Mouse (Mus musculus) liver, embryonic 16.5 days (tissue): ENCODE data around the gene Upp1. TPM values are rescaled to one million over a fixed set of nuclear protein-coding genes. Genes with fewer than 3 reads are reported as not detected.

Source experiments
- ATAC-seq: fragments of 200-750 bp; cut with Nextera tagmentation; 2 replicates; pipeline ENCODE4 v1.8.0; 2017; ENCODE audit warnings: low read depth, mild to moderate bottlenecking, moderate number of reproducible peaks, moderate library complexity
- H3K27ac ChIP-seq: fragments of 300-500 bp; sonication (generic); 2 replicates; pipeline ENCODE4 v1.5.1; 2014; ENCODE audit warnings: mild to moderate bottlenecking, low read length
- H3K27me3 ChIP-seq: fragments of 300-500 bp; sonication (generic); 2 replicates; pipeline ENCODE4 v1.6.1; 2014; ENCODE audit warnings: low read depth, low read length, mixed read lengths; ENCODE audit not compliant: control insufficient read depth, insufficient read depth
- H3K36me3 ChIP-seq: fragments of 300-500 bp; sonication (generic); 2 replicates; pipeline ENCODE4 v1.6.1; 2014; ENCODE audit warnings: mild to moderate bottlenecking; ENCODE audit not compliant: control insufficient read depth, insufficient read depth
- H3K4me1 ChIP-seq: fragments of 300-500 bp; sonication (generic); 2 replicates; pipeline ENCODE4 v1.6.1; 2014; ENCODE audit warnings: low read depth, low read length, mixed read lengths; ENCODE audit not compliant: control insufficient read depth
- H3K4me2 ChIP-seq: fragments of 300-500 bp; sonication (generic); 2 replicates; pipeline ENCODE4 v1.6.1; 2014; ENCODE audit warnings: low read depth, low read length, mixed read lengths
- H3K4me3 ChIP-seq: fragments of 300-500 bp; sonication (generic); 2 replicates; pipeline ENCODE4 v1.5.1; 2014; ENCODE audit warnings: low read depth, mild to moderate bottlenecking, low read length
- H3K9ac ChIP-seq: fragments of 300-500 bp; sonication (generic); 2 replicates; pipeline ENCODE4 v1.6.1; 2014; ENCODE audit warnings: low read depth, low read length
- H3K9me3 ChIP-seq: fragments of 300-500 bp; sonication (generic); replicated peaks from 2 replicates; pipeline ENCODE4 v1.6.1; 2016; ENCODE audit warnings: low read length; ENCODE audit not compliant: control insufficient read depth
- WGBS: fragments of 180-500 bp; shearing (Covaris S2); extraction: QIAGEN DNeasy Blood & Tissue Kit; methylation state at CpG from one replicate; pipeline ENCODE4 v1.1.7; 2014; ENCODE audit not compliant: insufficient replicate concordance; 5-methylcytosine and 5-hydroxymethylcytosine counted together
- polyA plus RNA-seq: library from polyadenylated mRNA; unstranded; fragments of >200 nt; fragmentation: Nextera tagmentation; extraction: Ambion mirVana; gene quantifications from 2 replicates; pipeline ENCODE4 v1.2.1, GENCODE M21; 2015

Gene Upp1
- polyA plus RNA-seq = 1.3 TPM in 2 replicates

DNA sequence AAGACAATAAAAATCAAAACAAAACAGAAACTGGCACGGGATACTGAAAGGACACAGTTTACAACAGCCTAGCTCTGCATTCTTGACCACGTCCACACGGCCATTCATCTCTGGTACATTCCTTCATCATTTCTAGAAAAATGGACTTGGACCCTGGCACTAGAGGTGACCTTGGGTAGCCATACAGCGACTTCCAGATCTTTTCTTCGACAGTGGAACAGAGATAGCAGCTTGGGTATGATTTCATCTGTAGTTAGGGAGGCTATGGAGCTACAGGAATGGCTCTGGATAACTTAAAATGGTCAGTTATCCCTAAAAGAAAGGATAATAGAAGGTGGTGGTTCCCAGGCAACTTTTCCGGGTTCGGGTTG, at the start of gene Upp1:
Gene Upp1 (plus strand): TSS at position 54 of the 371 bp plus-strand sequence.
- Histone ChIP-seq H3K4me3 (peak within 1 kb of the TSS; percentile 48), H3K4me1 (peaks cover 10% of the 10 kb centered on the region), H3K4me2 (peak within 1 kb of the TSS; percentile 62), H3K9ac (no peak within 1 kb of the TSS), H3K27ac (no peak within 1 kb of the TSS), H3K36me3 (no peaks in the 10 kb centered on the region), H3K9me3 (no peaks in the 10 kb centered on the region), H3K27me3 (peaks cover 39% of the 10 kb centered on the region)
- no peak for ATAC-seq
- under 1% methylated on average over 7 of the region's 7 CpGs for WGBS

DNA sequence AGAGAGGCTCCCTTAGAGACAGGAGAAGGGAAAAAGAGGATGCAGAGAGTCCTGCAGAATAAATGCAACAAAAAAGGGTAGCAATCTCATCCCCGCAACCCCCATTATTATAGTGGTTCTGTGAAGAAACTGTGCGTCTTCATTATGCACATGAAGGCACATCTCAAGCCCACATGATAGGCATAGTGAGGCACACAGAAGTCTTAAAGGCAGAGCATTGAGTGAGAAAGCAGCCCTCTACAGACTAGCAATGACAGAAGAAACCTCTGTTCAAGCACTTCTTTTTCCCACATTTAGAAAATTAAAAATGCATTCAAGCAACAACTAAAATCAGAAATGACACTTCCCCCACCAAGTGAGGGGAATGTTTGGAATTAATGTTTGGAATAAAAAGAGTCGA, 41.5 kb upstream of the Upp1 start:
- Histone ChIP-seq H3K9ac (no peak overlapping the region), H3K9me3 (no peaks in the 10 kb centered on the region), H3K4me2 (no peak overlapping the region), H3K27me3 (no peaks in the 10 kb centered on the region), H3K27ac (no peak overlapping the region), H3K4me1 (no peaks in the 10 kb centered on the region), H3K36me3 (no peaks in the 10 kb centered on the region), H3K4me3 (no peak overlapping the region)
- WGBS = 73% methylated on average over 3 of the region's 3 CpGs
- ATAC-seq = no peak

DNA sequence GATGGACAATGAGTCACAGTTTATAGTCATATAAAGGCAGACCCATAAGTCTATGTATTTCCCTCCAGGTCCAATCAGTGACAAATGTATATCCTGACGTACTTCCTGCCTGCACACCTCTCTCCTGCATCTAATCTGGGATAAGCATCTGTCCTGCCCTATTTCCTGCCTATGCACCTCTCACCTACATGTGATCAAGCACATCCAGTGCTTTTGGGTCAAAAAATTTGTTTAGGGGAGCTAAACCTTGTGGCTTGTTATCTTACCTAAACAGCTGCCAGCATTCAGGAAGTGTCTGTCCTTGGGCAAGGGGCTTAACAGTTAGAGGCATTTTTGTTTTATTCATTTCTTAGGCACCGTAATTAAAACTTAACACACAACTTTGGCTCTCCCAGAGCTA, 4.7 kb upstream of the Upp1 start:
- H3K27ac ChIP-seq = no peak overlapping the region
- H3K9me3 ChIP-seq = no peaks in the 10 kb centered on the region
- H3K36me3 ChIP-seq = no peaks in the 10 kb centered on the region
- ATAC-seq = no peak
- no peak overlapping the region for H3K9ac ChIP-seq
- no peak overlapping the region for H3K4me2 ChIP-seq
- peaks cover 4% of the 10 kb centered on the region for H3K4me1 ChIP-seq
- 16% methylated on average over 2 of the region's 2 CpGs for WGBS
- no peak overlapping the region for H3K4me3 ChIP-seq
- H3K27me3 ChIP-seq = peaks cover 22% of the 10 kb centered on the region

DNA sequence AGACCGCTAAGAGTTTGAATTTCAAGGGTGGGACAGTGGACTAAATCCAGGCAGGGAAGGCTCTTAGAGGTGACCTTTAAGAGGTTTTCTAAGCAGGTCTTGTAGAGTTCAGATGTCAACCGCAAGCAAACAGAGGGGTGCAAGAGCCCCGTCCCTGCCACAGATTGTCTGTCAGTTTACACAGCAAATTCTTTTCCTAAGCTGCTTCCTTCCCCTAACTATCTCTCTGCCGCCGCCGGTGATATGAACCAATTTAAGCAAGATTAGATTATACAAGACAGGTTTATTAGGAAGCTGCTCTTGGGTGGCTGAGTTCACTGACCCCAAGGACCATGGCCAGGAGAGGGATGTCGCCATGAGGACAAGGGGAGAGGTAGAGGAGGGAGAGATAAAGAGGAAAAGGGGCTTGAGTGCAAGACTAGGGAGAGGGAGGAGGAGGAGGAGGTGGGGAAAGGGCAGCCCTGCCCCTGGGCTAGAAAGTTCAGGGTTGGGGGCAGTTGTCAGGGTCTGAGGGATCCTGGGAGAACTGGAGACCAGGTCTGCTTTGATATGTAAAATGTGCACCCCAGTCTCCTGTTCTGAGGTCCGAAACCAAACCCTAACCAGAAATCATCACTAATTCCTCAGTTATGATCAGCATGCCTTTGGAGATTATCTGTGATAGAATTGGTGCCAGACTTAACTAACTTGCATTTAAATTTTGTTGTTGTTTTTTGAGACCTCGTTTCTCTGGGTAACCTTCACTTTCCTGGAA, 2.4 kb upstream of the Upp1 start:
- Histone ChIP-seq H3K36me3 (no peaks in the 10 kb centered on the region), H3K9ac (no peak overlapping the region), H3K9me3 (no peaks in the 10 kb centered on the region), H3K4me3 (no peak overlapping the region), H3K27me3 (peaks cover 38% of the 10 kb centered on the region), H3K4me2 (no peak overlapping the region), H3K27ac (no peak overlapping the region), H3K4me1 (peaks cover 10% of the 10 kb centered on the region)
- WGBS = 6% methylated on average over 9 of the region's 9 CpGs
- ATAC-seq = no peak

DNA sequence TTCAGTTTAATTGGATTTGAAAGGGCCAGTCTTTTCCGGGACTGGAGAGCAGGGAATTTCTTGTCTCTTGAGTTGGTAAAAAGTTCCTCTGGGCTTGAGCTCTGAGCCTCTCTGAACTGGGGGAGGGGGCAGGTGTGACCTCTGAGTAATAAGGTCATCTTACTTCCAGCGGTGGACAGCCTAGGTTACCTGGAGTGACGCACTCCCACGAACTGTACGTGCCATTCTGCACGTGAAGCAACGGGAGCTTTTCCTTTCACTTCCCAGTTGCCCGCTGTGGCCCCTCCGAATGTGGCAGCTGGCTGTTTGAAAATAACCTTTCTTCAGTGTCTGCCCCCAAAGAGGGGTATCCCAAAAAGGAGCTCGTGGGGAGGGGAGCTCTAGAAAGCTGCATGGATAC, 1.8 kb upstream of the Upp1 start:
- Histone ChIP-seq H3K9ac (no peak overlapping the region), H3K4me2 (peak overlapping the region; percentile 2; the same call in 1 of the 2 replicates), H3K36me3 (no peaks in the 10 kb centered on the region), H3K4me1 (peaks cover 10% of the 10 kb centered on the region), H3K27ac (no peak overlapping the region), H3K4me3 (no peak overlapping the region), H3K9me3 (no peaks in the 10 kb centered on the region), H3K27me3 (peaks cover 39% of the 10 kb centered on the region)
- no peak for ATAC-seq
- 1% methylated on average over 10 of the region's 10 CpGs for WGBS

DNA sequence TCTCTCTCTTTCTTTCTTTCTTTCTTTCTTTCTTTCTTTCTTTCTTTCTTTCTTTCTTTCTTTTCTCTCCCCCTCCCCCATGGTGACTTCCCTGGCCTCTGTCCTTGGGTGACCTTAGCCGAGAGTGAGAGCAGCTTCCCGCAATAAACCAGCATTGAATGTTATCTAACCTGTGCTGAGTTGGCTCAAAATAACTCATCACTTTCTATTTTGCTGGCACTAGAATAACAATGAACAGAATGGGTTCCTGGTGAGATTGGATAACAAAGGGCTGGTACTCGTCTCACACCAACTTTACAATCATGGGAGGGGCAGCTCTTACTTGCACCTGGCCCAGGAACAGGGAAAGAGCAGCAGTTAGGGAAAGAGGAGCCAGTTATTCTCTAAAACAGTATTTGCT, 987 bp upstream of the Upp1 start:
- peaks cover 10% of the 10 kb centered on the region for H3K4me1 ChIP-seq
- peaks cover 39% of the 10 kb centered on the region for H3K27me3 ChIP-seq
- H3K27ac ChIP-seq = no peak overlapping the region
- no peak overlapping the region for H3K4me3 ChIP-seq
- no peak for ATAC-seq
- no peak overlapping the region for H3K4me2 ChIP-seq
- H3K36me3 ChIP-seq = no peaks in the 10 kb centered on the region
- WGBS = 3% methylated on average over 3 of the region's 3 CpGs
- H3K9ac ChIP-seq = no peak overlapping the region
- H3K9me3 ChIP-seq = no peaks in the 10 kb centered on the region

DNA sequence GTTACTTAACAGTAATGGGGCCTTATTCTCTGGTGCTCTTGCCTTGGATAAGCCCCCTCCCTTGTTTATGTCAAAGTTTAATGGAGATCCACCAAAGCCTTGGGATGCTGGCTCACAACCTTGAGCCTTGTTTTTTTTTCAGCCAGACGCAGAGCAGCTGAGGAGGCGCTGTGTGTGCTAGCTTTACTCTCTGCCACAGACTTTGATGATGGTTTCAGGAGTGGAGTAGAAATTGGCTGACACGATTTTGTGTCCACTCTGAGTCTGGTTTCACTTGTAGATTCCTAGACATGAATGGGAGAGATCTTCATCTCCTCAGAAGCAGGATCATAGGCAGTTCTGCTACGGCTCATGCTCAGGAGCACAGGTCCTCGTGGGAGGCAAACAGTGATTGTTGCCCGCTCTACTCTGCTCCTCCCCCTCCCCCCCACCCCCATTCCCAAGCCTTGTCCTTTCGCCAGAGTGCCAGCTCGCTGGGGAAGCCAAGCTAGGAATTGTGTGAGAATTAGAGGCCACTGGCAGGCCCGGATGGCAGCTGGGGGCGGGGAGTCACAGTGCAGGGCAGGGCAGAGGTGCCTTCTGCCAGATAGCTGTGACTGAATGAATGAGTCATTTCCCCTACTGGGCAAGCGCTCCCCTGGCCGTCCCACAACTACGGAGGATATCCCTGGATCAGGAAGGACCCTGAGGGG, 399 bp upstream of the Upp1 start:
- ATAC-seq = peak; percentile 58
- Histone ChIP-seq H3K9ac (no peak overlapping the region), H3K4me3 (peak overlapping the region; percentile 48), H3K27ac (no peak overlapping the region), H3K4me1 (peaks cover 10% of the 10 kb centered on the region), H3K4me2 (peak overlapping the region; percentile 62), H3K27me3 (peaks cover 39% of the 10 kb centered on the region), H3K36me3 (no peaks in the 10 kb centered on the region), H3K9me3 (no peaks in the 10 kb centered on the region)
- 10% methylated on average over 13 of the region's 13 CpGs for WGBS

DNA sequence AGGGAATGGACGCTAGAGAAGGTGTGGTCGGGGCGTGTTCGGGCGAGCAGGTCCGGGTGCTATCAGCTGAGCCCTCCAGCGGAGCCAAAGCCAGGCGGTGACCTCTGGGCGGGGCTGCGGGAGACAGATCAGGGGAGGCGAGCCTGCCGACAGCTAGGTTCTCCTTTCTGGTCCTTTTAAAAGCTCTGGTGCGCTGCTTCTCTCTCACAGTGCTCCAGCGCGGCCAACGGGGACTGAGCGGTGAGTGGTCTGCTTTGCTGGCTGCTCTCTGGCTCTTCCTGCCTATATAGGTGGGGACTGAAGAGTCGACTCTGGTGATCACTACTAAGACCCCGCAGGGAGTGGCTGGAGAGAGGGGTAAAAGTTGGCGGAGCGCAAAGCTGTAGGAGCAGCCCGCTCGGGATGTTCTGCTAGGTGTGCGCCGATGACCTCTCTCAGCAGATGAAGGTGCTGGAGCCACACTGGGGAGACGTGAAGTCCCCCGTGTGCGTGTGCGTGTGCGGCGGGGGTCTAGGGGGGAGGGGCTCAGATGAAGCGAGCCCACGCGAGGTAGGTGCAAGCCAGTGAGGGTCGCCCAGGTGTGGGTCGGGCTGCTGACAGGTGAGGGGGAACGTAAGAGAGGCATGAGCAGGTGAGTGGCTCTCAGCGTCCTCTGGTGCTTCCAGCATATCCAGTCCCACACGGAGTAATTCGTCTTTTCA, 668 bp downstream of the Upp1 start:
- peak; percentile 56 for ATAC-seq
- peaks cover 10% of the 10 kb centered on the region for H3K4me1 ChIP-seq
- no peak overlapping the region for H3K9ac ChIP-seq
- H3K9me3 ChIP-seq = no peaks in the 10 kb centered on the region
- WGBS = under 1% methylated on average over 40 of the region's 40 CpGs
- H3K36me3 ChIP-seq = no peaks in the 10 kb centered on the region
- no peak overlapping the region for H3K27ac ChIP-seq
- peak overlapping the region; percentile 62 for H3K4me2 ChIP-seq
- H3K4me3 ChIP-seq = peak overlapping the region; percentile 48
- peaks cover 39% of the 10 kb centered on the region for H3K27me3 ChIP-seq
